Mouse (Mus musculus) stomach, embryonic 16.5 days (tissue): ENCODE results near the gene 1810046K07Rik. TPM values are rescaled to one million over a fixed set of nuclear protein-coding genes. Genes with fewer than 3 reads are reported as not detected.
A peak's percentile ranks its signal among the peaks of the same experiment; 100 is the strongest.

Experiments used
- ATAC-seq: fragments of 200-750 bp; cut with Nextera tagmentation; 2 replicates; pipeline ENCODE4 v1.8.0; 2017; ENCODE audit warnings: moderate number of reproducible peaks, moderate TSS enrichment; ENCODE audit not compliant: insufficient read depth, low FRiP score
- H3K27ac ChIP-seq: fragments of 300-500 bp; sonication (generic); 2 replicates; pipeline ENCODE4 v1.5.1; 2014; ENCODE audit warnings: low read length
- H3K27me3 ChIP-seq: fragments of 300-500 bp; sonication (generic); 2 replicates; pipeline ENCODE4 v1.6.1; 2014; ENCODE audit warnings: low read length, control low read depth, mixed read lengths; ENCODE audit not compliant: control insufficient read depth, insufficient read depth
- H3K36me3 ChIP-seq: fragments of 300-500 bp; sonication (generic); 2 replicates; pipeline ENCODE4 v1.6.1; 2014; ENCODE audit warnings: low read length; ENCODE audit not compliant: control insufficient read depth, insufficient read depth
- H3K4me1 ChIP-seq: fragments of 300-500 bp; sonication (generic); 2 replicates; pipeline ENCODE4 v1.6.1; 2014; ENCODE audit warnings: low read length, control low read depth, mixed read lengths; ENCODE audit not compliant: control insufficient read depth, insufficient read depth
- H3K4me2 ChIP-seq: fragments of 300-500 bp; sonication (generic); 2 replicates; pipeline ENCODE4 v1.6.1; 2014; ENCODE audit warnings: low read depth, low read length, mixed read lengths
- H3K4me3 ChIP-seq: fragments of 300-500 bp; sonication (generic); replicated peaks from 2 replicates; pipeline ENCODE4 v1.5.1; 2014; ENCODE audit warnings: mild to moderate bottlenecking, low read length
- H3K9ac ChIP-seq: fragments of 300-500 bp; sonication (generic); 2 replicates; pipeline ENCODE4 v1.6.1; 2014; ENCODE audit warnings: low read length
- H3K9me3 ChIP-seq: fragments of 300-500 bp; sonication (generic); replicated peaks from 2 replicates; pipeline ENCODE4 v1.6.1; 2016; ENCODE audit warnings: low read length, control low read depth; ENCODE audit not compliant: control insufficient read depth
- WGBS: fragments of 180-500 bp; shearing (Covaris S2); extraction: QIAGEN DNeasy Blood & Tissue Kit; methylation state at CpG from one replicate; pipeline ENCODE4 v1.1.7; 2014; 5-methylcytosine and 5-hydroxymethylcytosine counted together
- polyA plus RNA-seq: library from polyadenylated mRNA; unstranded; fragments of >200 nt; fragmentation: Nextera tagmentation; extraction: Ambion mirVana; gene quantifications from 2 replicates; pipeline ENCODE4 v1.2.1, GENCODE M21; 2015

1810046K07Rik gene
- polyA plus RNA-seq, 1 experiment from 2014 or later = 0.94 TPM

- peak within 1 kb of the TSS; percentile 55 for H3K4me3 ChIP-seq
- H3K27ac ChIP-seq = peak within 1 kb of the TSS; percentile 74
- peaks cover 14% of the 10 kb centered on the region for H3K4me1 ChIP-seq
- peak within 1 kb of the TSS; percentile 67 for H3K4me2 ChIP-seq
- under 1% methylated on average over 53 of the region's 53 CpGs for WGBS
- H3K9ac ChIP-seq = peak within 1 kb of the TSS; percentile 72
- H3K27me3 ChIP-seq = no peaks in the 10 kb centered on the region
- no peaks in the 10 kb centered on the region for H3K36me3 ChIP-seq
- H3K9me3 ChIP-seq = no peaks in the 10 kb centered on the region
- ATAC-seq = peak; percentile 94
Measured at GRCm38 (mm10) chr9:51278500-51279381, 50.0 kb downstream of the 1810046K07Rik start, which contains the start of gene Colca2. TSS of gene Colca2 (minus strand) at chr9:51278569.

GRCm38 (mm10) chr9:51277834-51278498 is 50.8 kb downstream of the 1810046K07Rik start:
- peak overlapping the region; percentile 74 for H3K27ac ChIP-seq
- H3K36me3 ChIP-seq = no peaks in the 10 kb centered on the region
- H3K9me3 ChIP-seq = no peaks in the 10 kb centered on the region
- H3K4me3 ChIP-seq = peak overlapping the region; percentile 55
- peak overlapping the region; percentile 67 for H3K4me2 ChIP-seq
- H3K4me1 ChIP-seq = peaks cover 14% of the 10 kb centered on the region
- no peaks in the 10 kb centered on the region for H3K27me3 ChIP-seq
- no peak for ATAC-seq
- H3K9ac ChIP-seq = peak overlapping the region; percentile 72
- 17% methylated on average over 13 of the region's 13 CpGs for WGBS

GRCm38 (mm10) chr9:51274678-51275077 is 54.0 kb downstream of the 1810046K07Rik start:
- no peaks in the 10 kb centered on the region for H3K36me3 ChIP-seq
- H3K9me3 ChIP-seq = no peaks in the 10 kb centered on the region
- H3K4me1 ChIP-seq = peaks cover 14% of the 10 kb centered on the region
- peak overlapping the region; percentile 74 for H3K27ac ChIP-seq
- H3K4me2 ChIP-seq = peak overlapping the region; percentile 32
- ATAC-seq = peak; percentile 48; the same call in 1 of the 2 replicates
- H3K9ac ChIP-seq = peak overlapping the region; percentile 44
- no peaks in the 10 kb centered on the region for H3K27me3 ChIP-seq
- H3K4me3 ChIP-seq = no peak overlapping the region
- WGBS = 11% methylated on average over 4 of the region's 4 CpGs

- 56% methylated on average over 9 of the region's 9 CpGs for WGBS
- H3K4me2 ChIP-seq = peak overlapping the region; percentile 12; the same call in 1 of the 2 replicates
- no peak overlapping the region for H3K9ac ChIP-seq
- no peak for ATAC-seq
- H3K36me3 ChIP-seq = no peaks in the 10 kb centered on the region
- H3K4me1 ChIP-seq = peaks cover 14% of the 10 kb centered on the region
- H3K9me3 ChIP-seq = no peaks in the 10 kb centered on the region
- no peaks in the 10 kb centered on the region for H3K27me3 ChIP-seq
- H3K4me3 ChIP-seq = no peak overlapping the region
- no peak overlapping the region for H3K27ac ChIP-seq
Measured at GRCm38 (mm10) chr9:51273581-51274154, 55.0 kb downstream of the 1810046K07Rik start.

- no peak for ATAC-seq
- Histone ChIP-seq H3K4me1 (peaks cover 9% of the 10 kb centered on the region), H3K27ac (peak overlapping the region; percentile 73), H3K4me2 (no peak overlapping the region), H3K9ac (no peak overlapping the region), H3K4me3 (no peak overlapping the region), H3K27me3 (no peaks in the 10 kb centered on the region), H3K9me3 (no peaks in the 10 kb centered on the region), H3K36me3 (no peaks in the 10 kb centered on the region)
- 58% methylated on average over 5 of the region's 5 CpGs for WGBS
Measured at GRCm38 (mm10) chr9:51272102-51272501, 56.6 kb downstream of the 1810046K07Rik start.

- Histone ChIP-seq H3K4me3 (no peak overlapping the region), H3K27ac (peak overlapping the region; percentile 5; the same call in 1 of the 2 replicates), H3K27me3 (no peaks in the 10 kb centered on the region), H3K36me3 (no peaks in the 10 kb centered on the region), H3K4me2 (no peak overlapping the region), H3K9me3 (no peaks in the 10 kb centered on the region), H3K9ac (no peak overlapping the region), H3K4me1 (peaks cover 9% of the 10 kb centered on the region)
- ATAC-seq = no peak; the same call in 1 of the 2 replicates
- 68% methylated on average over 8 of the region's 8 CpGs for WGBS
Measured at GRCm38 (mm10) chr9:51271073-51271472, 57.6 kb downstream of the 1810046K07Rik start.

- H3K27me3 ChIP-seq = no peaks in the 10 kb centered on the region
- H3K36me3 ChIP-seq = no peaks in the 10 kb centered on the region
- H3K4me2 ChIP-seq = no peak overlapping the region
- ATAC-seq = no peak
- H3K9me3 ChIP-seq = no peaks in the 10 kb centered on the region
- 68% methylated on average over 5 of the region's 5 CpGs for WGBS
- peak overlapping the region; percentile 51; the same call in 1 of the 2 replicates for H3K27ac ChIP-seq
- 0 out of 2 replicates have a peak, but pooled peaks cover 3% of the 10 kb centered on the region for H3K4me1 ChIP-seq
- no peak overlapping the region for H3K9ac ChIP-seq
- no peak overlapping the region for H3K4me3 ChIP-seq
Measured at GRCm38 (mm10) chr9:51268852-51269251, 59.9 kb downstream of the 1810046K07Rik start.

- Histone ChIP-seq H3K27ac (no peak overlapping the region), H3K27me3 (no peaks in the 10 kb centered on the region), H3K4me1 (no peaks in the 10 kb centered on the region), H3K4me2 (no peak overlapping the region), H3K9me3 (peaks cover 6% of the 10 kb centered on the region; the same call in 1 of the 2 replicates), H3K4me3 (no peak overlapping the region), H3K9ac (no peak overlapping the region), H3K36me3 (no peaks in the 10 kb centered on the region)
- 86% methylated on average over 5 of the region's 5 CpGs for WGBS
- ATAC-seq = no peak
Measured at GRCm38 (mm10) chr9:51258426-51258825, 70.3 kb downstream of the 1810046K07Rik start.
